Mouse (Mus musculus): Measurements from ENCODE around the gene Ugdh. TPM values are rescaled to one million over a fixed set of nuclear protein-coding genes. Genes with fewer than 3 reads are reported as not detected.

Ugdh gene
- polyA plus RNA-seq, 1 experiment: 32.0 TPM

DNA sequence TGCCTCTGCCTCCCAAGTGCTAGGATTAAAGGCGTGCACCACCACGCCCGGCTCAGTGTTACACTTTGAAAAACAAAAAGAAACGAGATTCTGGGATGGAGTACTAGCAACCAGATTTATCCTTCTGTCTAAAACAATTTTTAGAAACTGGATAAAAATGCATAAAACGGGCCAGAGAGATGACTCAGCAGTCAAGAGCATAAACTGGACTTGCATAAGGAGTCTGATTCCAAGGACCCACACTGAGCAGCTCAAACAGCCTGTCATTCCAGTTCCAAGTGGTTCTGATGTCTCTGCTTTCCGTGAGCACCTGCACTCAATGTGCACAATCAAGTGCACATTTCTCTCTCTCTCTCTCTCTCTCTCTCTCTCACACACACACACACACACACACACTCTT is 34.0 kb upstream of the Ugdh start:
- no peaks in the 10 kb centered on the region for H3K4me1 ChIP-seq (ENCODE audit: control insufficient read depth, insufficient read depth, insufficient read length, low read length)
- H3K27ac ChIP-seq (ENCODE audit: insufficient read depth, low read depth, low read length): no peak overlapping the region
- peaks cover 26% of the 10 kb centered on the region for H3K36me3 ChIP-seq (ENCODE audit: control insufficient read depth, insufficient read depth, low read length)
- 73% methylated on average over 6 of the region's 6 CpGs for WGBS
- no peaks in the 10 kb centered on the region for H3K27me3 ChIP-seq (ENCODE audit: control insufficient read depth, insufficient read depth, low read length)
- no peak for TF ChIP-seq POLR2A (IDR thresholded peaks at IDR 0.05; ENCODE audit: low read depth, low read length)
- TF ChIP-seq CTCF (IDR thresholded peaks at IDR 0.05; ENCODE audit: extremely low read depth, insufficient read length, insufficient replicate concordance, low read depth, low read length): no peak
- no peak overlapping the region for H3K4me3 ChIP-seq (ENCODE audit: low read depth, low read length)

DNA sequence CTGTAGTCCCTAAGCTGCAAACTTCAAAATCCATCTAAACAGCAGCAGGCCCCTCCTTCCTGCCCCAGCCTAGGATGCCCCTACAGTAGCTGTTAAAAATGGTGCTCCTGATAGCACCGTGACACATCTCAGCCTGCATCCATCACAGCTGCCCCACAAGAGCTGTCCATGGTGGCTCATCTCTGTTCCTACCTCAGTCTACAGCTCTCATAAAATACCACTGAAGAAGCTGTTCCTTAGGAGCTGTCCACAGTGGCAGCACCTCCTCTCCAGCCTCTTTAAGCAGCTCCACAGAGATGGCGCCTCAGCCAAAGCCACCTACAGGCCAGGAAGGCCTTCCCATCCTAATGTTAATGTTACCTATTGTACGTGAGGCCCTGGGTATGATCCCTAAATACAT is 31.2 kb upstream of the Ugdh start:
- Histone ChIP-seq H3K27me3 (ENCODE audit: control insufficient read depth, insufficient read depth, low read length) (no peaks in the 10 kb centered on the region), H3K27ac (ENCODE audit: insufficient read depth, low read depth, low read length) (no peak overlapping the region), H3K36me3 (ENCODE audit: control insufficient read depth, insufficient read depth, low read length) (peaks cover 29% of the 10 kb centered on the region), H3K4me1 (ENCODE audit: control insufficient read depth, insufficient read depth, insufficient read length, low read length) (no peaks in the 10 kb centered on the region), H3K4me3 (ENCODE audit: low read depth, low read length) (no peak overlapping the region)
- TF ChIP-seq CTCF (IDR thresholded peaks at IDR 0.05; ENCODE audit: extremely low read depth, insufficient read length, insufficient replicate concordance, low read depth, low read length) (no peak), POLR2A (IDR thresholded peaks at IDR 0.05; ENCODE audit: low read depth, low read length) (no peak)
- WGBS: 85% methylated on average over 3 of the region's 3 CpGs

DNA sequence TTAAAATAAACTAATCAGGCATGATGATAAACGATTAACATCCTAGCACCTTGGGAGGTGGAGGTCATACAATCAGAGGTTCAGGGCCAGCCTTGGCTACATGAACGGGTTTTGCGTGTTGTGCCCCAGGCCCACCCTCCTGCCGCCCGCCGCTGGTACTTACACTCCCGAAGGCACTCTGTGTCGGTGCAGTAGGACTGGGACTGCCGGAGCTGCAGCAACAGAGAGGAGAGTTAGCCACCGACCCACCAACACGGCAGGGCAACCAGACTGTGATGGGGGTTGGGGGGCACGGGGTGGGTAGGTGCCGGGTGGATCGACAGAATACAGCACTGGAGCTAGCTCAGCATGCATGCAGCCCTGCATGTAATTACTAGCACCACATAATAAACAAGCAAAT is 24.6 kb upstream of the Ugdh start:
- Histone ChIP-seq H3K27me3 (ENCODE audit: control insufficient read depth, insufficient read depth, low read length) (no peaks in the 10 kb centered on the region), H3K4me3 (ENCODE audit: low read depth, low read length) (no peak overlapping the region), H3K4me1 (ENCODE audit: control insufficient read depth, insufficient read depth, insufficient read length, low read length) (no peaks in the 10 kb centered on the region), H3K36me3 (ENCODE audit: control insufficient read depth, insufficient read depth, low read length) (peaks cover 18% of the 10 kb centered on the region), H3K27ac (ENCODE audit: insufficient read depth, low read depth, low read length) (no peak overlapping the region)
- TF ChIP-seq CTCF (IDR thresholded peaks at IDR 0.05; ENCODE audit: extremely low read depth, insufficient read length, insufficient replicate concordance, low read depth, low read length) (no peak), POLR2A (IDR thresholded peaks at IDR 0.05; ENCODE audit: low read depth, low read length) (no peak)
- 91% methylated on average over 14 of the region's 14 CpGs for WGBS

DNA sequence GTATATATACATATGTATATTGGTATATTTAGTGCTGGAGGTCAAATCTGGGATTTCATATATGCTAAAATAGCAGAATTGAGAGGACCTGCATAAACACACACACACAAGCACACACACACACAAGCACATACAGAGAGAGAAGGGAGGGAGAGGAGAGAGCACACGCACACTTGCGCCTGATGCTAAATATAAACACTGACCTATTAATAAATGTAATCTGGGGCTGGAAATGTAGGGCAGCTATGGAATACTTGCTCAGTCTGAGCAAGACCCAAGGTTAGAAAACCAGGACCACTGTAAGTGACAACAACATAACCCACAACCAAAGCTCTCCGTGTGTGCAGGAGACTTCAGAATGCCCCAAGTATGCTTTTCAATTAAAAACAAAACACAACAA is 23.7 kb upstream of the Ugdh start:
- no peaks in the 10 kb centered on the region for H3K27me3 ChIP-seq (ENCODE audit: control insufficient read depth, insufficient read depth, low read length)
- H3K27ac ChIP-seq (ENCODE audit: insufficient read depth, low read depth, low read length): no peak overlapping the region
- TF ChIP-seq CTCF (IDR thresholded peaks at IDR 0.05; ENCODE audit: extremely low read depth, insufficient read length, insufficient replicate concordance, low read depth, low read length): no peak
- no peak for TF ChIP-seq POLR2A (IDR thresholded peaks at IDR 0.05; ENCODE audit: low read depth, low read length)
- H3K4me1 ChIP-seq (ENCODE audit: control insufficient read depth, insufficient read depth, insufficient read length, low read length): no peaks in the 10 kb centered on the region
- peaks cover 13% of the 10 kb centered on the region for H3K36me3 ChIP-seq (ENCODE audit: control insufficient read depth, insufficient read depth, low read length)
- H3K4me3 ChIP-seq (ENCODE audit: low read depth, low read length): no peak overlapping the region
- 90% methylated on average over 3 of the region's 3 CpGs for WGBS

DNA sequence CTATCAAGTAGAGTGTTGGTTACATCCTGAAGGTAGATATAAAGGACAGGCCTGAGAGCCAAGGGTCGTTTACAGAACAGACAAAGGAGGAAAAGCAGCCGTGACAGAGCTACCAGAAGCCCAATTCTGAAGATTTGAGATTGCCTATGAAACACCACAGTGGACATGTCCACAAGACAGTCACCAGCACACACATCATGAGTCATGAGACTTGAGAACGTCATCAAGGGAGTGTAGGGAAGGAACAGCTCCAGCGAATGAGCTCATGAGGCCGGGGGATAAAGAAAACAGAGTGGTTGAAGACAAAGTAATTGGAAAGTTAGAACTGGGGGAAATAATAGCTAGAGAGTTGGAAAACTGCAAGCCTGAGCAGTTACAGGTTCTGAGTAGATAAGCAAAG is 22.1 kb upstream of the Ugdh start:
- peak overlapping the region; percentile 61 for H3K27ac ChIP-seq (ENCODE audit: insufficient read depth, low read depth, low read length)
- H3K4me3 ChIP-seq (ENCODE audit: low read depth, low read length): no peak overlapping the region
- H3K4me1 ChIP-seq (ENCODE audit: control insufficient read depth, insufficient read depth, insufficient read length, low read length): no peaks in the 10 kb centered on the region
- no peak for TF ChIP-seq POLR2A (IDR thresholded peaks at IDR 0.05; ENCODE audit: low read depth, low read length)
- no peaks in the 10 kb centered on the region for H3K27me3 ChIP-seq (ENCODE audit: control insufficient read depth, insufficient read depth, low read length)
- 67% methylated on average over 5 of the region's 5 CpGs for WGBS
- H3K36me3 ChIP-seq (ENCODE audit: control insufficient read depth, insufficient read depth, low read length): peaks cover 15% of the 10 kb centered on the region

DNA sequence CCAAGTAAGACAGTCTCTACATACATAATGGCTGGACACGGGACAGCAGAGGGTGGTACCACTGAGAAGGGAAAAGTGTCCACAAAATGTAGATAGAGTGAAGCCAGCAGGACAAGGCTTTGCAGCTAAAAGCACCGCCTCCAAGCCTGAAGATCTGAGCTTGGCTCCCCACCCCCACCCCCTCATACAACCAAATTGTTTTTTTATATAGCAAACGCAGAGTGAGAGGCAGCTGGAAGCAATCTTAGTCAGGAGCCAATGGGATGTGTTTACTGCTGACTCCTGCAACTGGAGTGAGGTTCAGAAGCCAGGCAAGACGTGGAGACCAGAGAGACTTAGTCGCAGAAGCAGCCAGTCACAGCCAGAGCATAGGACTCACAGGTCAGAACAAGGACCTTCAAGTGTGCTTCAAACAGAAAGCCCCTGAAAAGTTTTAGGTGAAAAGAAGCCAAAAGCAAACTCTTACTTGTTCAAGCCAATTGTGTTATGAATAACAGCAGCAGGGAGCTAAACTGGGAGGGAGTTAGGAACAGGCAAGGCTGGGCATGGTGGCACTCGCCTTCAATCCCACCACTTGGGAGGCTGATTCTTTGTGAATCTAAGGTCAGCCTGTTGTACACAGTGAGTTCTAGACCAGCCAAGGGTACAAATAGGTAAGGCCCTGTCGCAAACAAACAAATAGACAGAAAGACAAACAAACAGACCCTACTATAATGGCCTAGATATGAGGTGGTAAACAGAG is 21.5 kb upstream of the Ugdh start:
- no peak overlapping the region for H3K4me3 ChIP-seq (ENCODE audit: low read depth, low read length)
- 75% methylated on average over 7 of the region's 7 CpGs for WGBS
- H3K4me1 ChIP-seq (ENCODE audit: control insufficient read depth, insufficient read depth, insufficient read length, low read length): no peaks in the 10 kb centered on the region
- TF ChIP-seq POLR2A (IDR thresholded peaks at IDR 0.05; ENCODE audit: low read depth, low read length): no peak
- no peak for TF ChIP-seq CTCF (IDR thresholded peaks at IDR 0.05; ENCODE audit: extremely low read depth, insufficient read length, insufficient replicate concordance, low read depth, low read length)
- no peaks in the 10 kb centered on the region for H3K27me3 ChIP-seq (ENCODE audit: control insufficient read depth, insufficient read depth, low read length)
- H3K36me3 ChIP-seq (ENCODE audit: control insufficient read depth, insufficient read depth, low read length): peaks cover 17% of the 10 kb centered on the region
- H3K27ac ChIP-seq (ENCODE audit: insufficient read depth, low read depth, low read length): peak overlapping the region; percentile 61

DNA sequence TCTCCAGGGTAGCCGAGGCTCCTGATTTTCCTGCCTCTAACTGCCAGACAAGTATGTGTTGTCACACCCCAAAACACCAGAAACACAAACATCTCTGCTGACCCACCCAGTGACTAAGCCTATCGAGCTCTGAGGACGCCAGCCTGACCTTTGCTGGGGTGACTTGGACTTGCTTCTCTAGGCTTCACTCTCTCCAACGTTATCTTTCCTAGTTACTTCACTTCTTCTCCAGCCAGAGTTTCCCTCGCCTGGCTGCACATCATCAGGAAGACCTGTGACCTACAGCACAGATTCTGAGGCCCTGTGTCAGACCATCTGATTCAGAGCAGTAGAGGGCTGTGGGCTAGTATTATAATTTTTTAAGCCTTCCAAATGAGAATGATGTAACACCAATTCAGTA is 19.0 kb upstream of the Ugdh start:
- no peak overlapping the region for H3K4me3 ChIP-seq (ENCODE audit: low read depth, low read length)
- H3K4me1 ChIP-seq (ENCODE audit: control insufficient read depth, insufficient read depth, insufficient read length, low read length): no peaks in the 10 kb centered on the region
- TF ChIP-seq POLR2A (IDR thresholded peaks at IDR 0.05; ENCODE audit: low read depth, low read length) (no peak), CTCF (IDR thresholded peaks at IDR 0.05; ENCODE audit: extremely low read depth, insufficient read length, insufficient replicate concordance, low read depth, low read length) (no peak)
- H3K27me3 ChIP-seq (ENCODE audit: control insufficient read depth, insufficient read depth, low read length): no peaks in the 10 kb centered on the region
- peaks cover 25% of the 10 kb centered on the region for H3K36me3 ChIP-seq (ENCODE audit: control insufficient read depth, insufficient read depth, low read length)
- no peak overlapping the region for H3K27ac ChIP-seq (ENCODE audit: insufficient read depth, low read depth, low read length)
- 49% methylated on average over 5 of the region's 5 CpGs for WGBS
